Mouse (Mus musculus) testis, postnatal 10 days (tissue): ENCODE measurements around the gene Olfr1153.

Experiments
- DNase-seq: peaks from one replicate; pipeline ENCODE4 v3.0.0; 2021; ENCODE audit warnings: low spot score

The Olfr1153 gene

GRCm38 (mm10) chr2:87894662-87895061, at the start of gene Olfr1153:
TSS of gene Olfr1153 (plus strand) at chr2:87894962.
- no peak for DNase-seq

DNA sequence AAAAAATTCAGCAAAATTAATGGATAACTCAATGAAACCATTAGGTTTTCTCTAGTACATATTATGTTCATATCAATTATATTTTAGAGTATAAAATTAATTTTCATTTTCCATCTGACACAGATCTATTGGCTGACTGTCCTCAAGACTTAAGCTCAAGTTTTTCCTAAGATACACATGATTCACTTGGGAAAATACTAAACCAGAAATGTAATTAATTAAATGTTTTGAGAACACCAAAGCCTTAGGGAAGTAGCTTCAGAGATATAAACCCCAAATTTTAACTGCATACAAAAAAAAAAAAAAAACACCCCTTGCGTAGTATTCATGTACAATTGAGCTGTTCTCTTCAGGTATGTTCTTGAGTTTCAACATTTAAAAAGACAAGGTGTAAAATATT, 39.2 kb upstream of the Olfr1153 start, which contains the start of gene Olfr1151:
Gene Olfr1151, plus strand, starts transcription at position 301 of the 400 bp plus-strand sequence.
- DNase-seq, result no peak

DNA sequence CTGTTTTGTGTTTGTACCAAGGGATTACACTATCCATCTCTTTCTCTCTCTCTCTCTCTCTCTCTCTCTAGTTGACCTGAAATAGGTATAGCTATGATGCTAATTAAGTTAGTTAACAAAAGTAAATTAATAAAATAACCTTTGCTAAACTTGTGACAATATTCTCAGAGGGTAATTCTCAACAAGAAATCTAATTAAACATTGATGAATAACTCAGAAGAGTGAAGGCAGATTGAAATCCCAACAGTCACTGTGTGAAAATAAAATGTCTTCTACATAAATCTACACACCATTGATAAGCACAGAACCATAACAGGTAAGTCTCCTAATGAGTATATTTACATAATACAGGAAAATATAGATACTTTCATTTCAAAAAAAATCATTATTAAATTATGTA, 28.6 kb upstream of the Olfr1153 start, which contains the start of gene Olfr1152:
Gene Olfr1152, plus strand, starts transcription at position 301 of the 400 bp plus-strand sequence.
- DNase-seq, result no peak

- DNase-seq, result no peak
These were observed 10.3 kb downstream of the Olfr1153 start, which contains the start of gene Olfr1154 for GRCm38 (mm10) chr2:87905066-87905465. TSS of gene Olfr1154 (minus strand) at chr2:87905166.

GRCm38 (mm10) chr2:87945037-87945436, 50.3 kb downstream of the Olfr1153 start, which contains the start of gene Olfr1155:
TSS of gene Olfr1155 (minus strand) at chr2:87945137.
- no peak for DNase-seq
